Mouse (Mus musculus) stomach, postnatal 0 days (tissue): ENCODE data around the gene Garnl3.

Experiments used
- CTCF ChIP-seq: IDR thresholded peaks from 2 replicates; pipeline ENCODE4 v1.5.1; 2016; ENCODE audit warnings: antibody characterized with exemption, low read depth, mild to moderate bottlenecking, moderate library complexity
- EP300 ChIP-seq: optimal IDR thresholded peaks from 2 replicates; pipeline ENCODE3; 2016; ENCODE audit warnings: antibody characterized with exemption

GRCm38 (mm10) chr2:32978675-32979074, 152.8 kb downstream of the Garnl3 start:
- TF ChIP-seq EP300 (no peak), CTCF (no peak)
